Mouse (Mus musculus): ENCODE data around the gene Galns. TPM values are rescaled to one million over a fixed set of nuclear protein-coding genes. Genes with fewer than 3 reads are reported as not detected.

The Galns gene
- polyA plus RNA-seq (2012), result 23.7 and 36.9 TPM in 2 replicates

GRCm38 (mm10) chr8:122611295-122612133, at the start of gene Galns, which contains the start of gene Trappc2l:
Gene Galns, minus strand, starts transcription at chr8:122611463.
Gene Trappc2l, plus strand, starts transcription at chr8:122611640.

DNA sequence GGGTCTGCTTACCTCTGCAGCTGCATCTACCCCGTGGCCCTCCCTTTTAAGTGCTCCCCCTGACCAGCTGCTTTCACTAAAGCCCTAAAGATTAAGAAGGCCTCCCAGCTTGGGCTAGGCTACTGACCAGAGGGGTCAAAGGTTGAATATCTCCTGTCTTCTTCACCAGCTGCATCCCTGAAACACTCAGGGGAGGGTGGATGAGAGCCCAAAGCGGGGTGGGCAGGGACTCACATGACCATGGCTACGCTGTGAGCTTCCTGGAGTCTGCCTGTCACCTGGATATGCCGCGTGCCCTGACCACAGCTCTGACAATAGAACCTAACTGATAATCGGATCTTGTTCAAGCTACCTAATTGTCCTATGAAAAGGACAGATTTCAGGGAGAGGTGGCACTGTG, 11.5 kb upstream of the Galns start, which contains the start of gene Pabpn1l:
Gene Pabpn1l (minus strand): TSS at position 13 of the 400 bp plus-strand sequence.

GRCm38 (mm10) chr8:122576648-122577022, 34.6 kb downstream of the Galns start, which contains the start of gene Aprt:
Gene Aprt, minus strand, starts transcription at chr8:122576909.

DNA sequence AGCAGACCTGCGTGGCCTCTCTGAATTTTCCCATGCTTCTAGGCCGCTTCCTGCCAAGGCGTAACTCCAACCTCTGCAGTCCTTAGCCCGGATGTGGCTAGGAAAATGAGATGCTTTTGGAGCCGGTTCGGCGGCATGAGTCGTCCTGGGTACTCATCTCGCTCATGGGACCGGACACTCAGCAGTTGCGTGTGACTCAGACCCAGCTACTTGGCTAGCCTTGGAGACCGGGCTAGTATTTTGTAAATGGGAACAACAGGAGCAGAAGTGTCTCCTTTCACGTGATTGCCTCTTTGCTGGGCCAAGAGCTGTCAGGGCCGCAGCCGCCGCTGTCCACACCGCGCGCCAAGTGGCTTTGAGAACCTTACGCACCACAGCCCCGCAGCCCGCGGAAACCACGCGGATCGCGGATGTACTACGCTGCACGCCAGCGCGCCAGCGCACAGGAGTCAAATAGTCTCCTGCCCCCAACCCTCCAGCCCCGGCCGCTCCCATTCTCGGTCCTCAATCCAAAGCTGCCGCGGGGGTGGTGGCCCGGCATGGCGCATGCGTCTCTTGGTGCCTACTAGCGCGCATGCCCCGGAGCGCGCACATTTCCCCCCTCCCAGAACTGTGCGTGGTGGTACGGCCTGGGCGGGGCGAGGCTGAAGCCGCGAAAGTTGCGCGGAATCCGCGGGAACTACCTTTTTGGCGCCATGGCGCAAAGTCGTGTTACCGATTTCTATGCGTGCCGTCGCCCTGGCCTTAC, 43.7 kb downstream of the Galns start, which contains the start of gene Cdt1:
Gene Cdt1 (plus strand): TSS at position 655 of the 748 bp plus-strand sequence.

DNA sequence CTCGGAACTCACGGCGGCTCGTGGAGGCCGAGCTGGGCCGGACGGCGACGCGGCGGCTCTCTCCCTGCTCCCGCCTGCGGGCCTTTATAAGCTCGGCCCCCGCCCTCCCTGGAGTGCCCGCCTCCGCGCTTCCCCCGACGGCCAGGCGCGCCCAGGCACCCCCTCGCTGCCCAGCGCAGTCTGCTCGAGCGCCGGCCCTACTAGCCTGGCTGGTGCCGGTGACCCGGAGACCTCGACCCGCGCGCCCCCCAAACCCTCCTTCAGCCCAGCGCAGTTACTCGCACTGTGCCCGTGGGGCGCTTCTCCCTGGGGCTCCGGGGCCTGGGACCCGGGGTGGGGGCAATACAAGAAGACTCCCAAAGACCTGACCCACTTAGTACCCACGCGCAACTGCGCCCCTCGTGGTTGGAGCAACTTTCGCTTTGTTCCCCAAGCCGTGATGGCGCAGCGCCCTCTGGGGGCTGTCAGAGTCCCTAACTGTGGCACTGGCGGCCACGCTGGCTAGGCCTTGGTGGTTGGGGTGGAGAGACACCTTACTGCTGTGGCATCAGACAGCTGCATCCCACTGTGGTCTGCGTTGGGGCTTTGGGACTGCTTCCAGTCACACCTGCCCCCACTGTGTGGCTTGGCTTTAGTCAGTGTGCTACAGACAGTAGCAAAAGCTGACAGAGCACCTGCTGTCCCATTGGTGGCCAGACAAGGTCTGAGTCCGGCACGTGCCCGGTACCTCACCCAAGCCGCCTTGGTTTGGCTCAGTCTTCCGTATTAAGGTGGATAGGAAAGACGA, 59.8 kb downstream of the Galns start, which contains the start of gene Piezo1:
Gene Piezo1 (minus strand): TSS at position 65 of the 787 bp plus-strand sequence.

Other genes with a start within 250 kb of the Galns start
- 119 and 172 TPM in 2 replicates for gene Zc3h18, start 234.9 kb downstream of the Galns start, polyA plus RNA-seq (2012)
- gene Il17c, start 189.4 kb downstream of the Galns start, polyA plus RNA-seq (2012), result 0.98 and 1.5 TPM in 2 replicates
- gene Cyba, start 178.5 kb downstream of the Galns start, polyA plus RNA-seq (2012), result 676 and 930 TPM in 2 replicates
- gene Mvd, start 168.0 kb downstream of the Galns start, polyA plus RNA-seq (2012), result 8.7 and 10.5 TPM in 2 replicates
- gene Snai3, start 150.7 kb downstream of the Galns start, polyA plus RNA-seq (2012), result 0.22 TPM in 2 replicates
- 72.3 and 82.1 TPM in 2 replicates for gene Rnf166, start 135.4 kb downstream of the Galns start, polyA plus RNA-seq (2012)
- gene Ctu2, start 135.3 kb downstream of the Galns start, polyA plus RNA-seq (2012), result 26.0 and 31.1 TPM in 2 replicates
- 76.7 and 90.2 TPM in 2 replicates for gene Piezo1, start 60.1 kb downstream of the Galns start, polyA plus RNA-seq (2012)
- gene Cdt1, start 43.4 kb downstream of the Galns start, polyA plus RNA-seq (2012), result 400 and 435 TPM in 2 replicates
- 259 and 276 TPM in 2 replicates for gene Aprt, start 34.6 kb downstream of the Galns start, polyA plus RNA-seq (2012)
- 0.58 and 1.0 TPM in 2 replicates for gene Trappc2l, start 177 bp upstream of the Galns start, polyA plus RNA-seq (2012)
- 0.07 TPM in 1 of 2 replicates, not detected in the other for gene Pabpn1l, start 11.3 kb upstream of the Galns start, polyA plus RNA-seq (2012)
- 112 and 122 TPM in 2 replicates for gene Cbfa2t3, start 87.6 kb upstream of the Galns start, polyA plus RNA-seq (2012)
- gene Acsf3, start 164.0 kb upstream of the Galns start, polyA plus RNA-seq (2012), result 31.1 and 32.5 TPM in 2 replicates
- gene Cdh15, start 236.5 kb upstream of the Galns start, polyA plus RNA-seq (2012), result 0.02 TPM in 2 replicates